Mouse (Mus musculus) liver, adult 2 months (tissue): ENCODE data around the gene Fcgrt.
"Not testable (repeated sequence)": the region's sequence is repeated elsewhere in the genome, so short reads cannot be mapped to it uniquely, and the experiment has no call there.

Source experiments
- CTCF ChIP-seq: fragments of 200-500 bp; IDR thresholded peaks from 2 replicates; pipeline ENCODE4 v1.5.1; 2011; ENCODE audit warnings: low read depth, low read length, control low read depth
- POLR2A ChIP-seq: fragments of 200-500 bp; IDR thresholded peaks from 2 replicates; pipeline ENCODE4 v1.6.1; 2011; ENCODE audit warnings: low read length, control low read depth; ENCODE audit not compliant: insufficient read depth; ENCODE audit errors: extremely low read depth

- TF ChIP-seq CTCF, POLR2A: not testable (repeated sequence)
These were observed 7.7 kb downstream of the Fcgrt start for GRCm38 (mm10) chr7:45095965-45096364.
